8 mouse cellular contexts compared by ENCODE assay signal in genomic region chr3:52045221-52045641, GRCm38 (mm10). TPM values are rescaled to one million over a fixed set of nuclear protein-coding genes. Genes with fewer than 3 reads are reported as not detected.
DNase-seq lines count a peak whose midpoint lies in the region; ATAC-seq and TF ChIP-seq lines count a peak whose summit lies in the region.

No protein-coding gene starts in this region.

- no peak for ATAC-seq in lung, postnatal 0 days
- no peak for ATAC-seq in embryonic facial prominence, embryonic 12.5 days (ENCODE audit: insufficient number of reproducible peaks, insufficient read depth, low FRiP score, low TSS enrichment)
- ATAC-seq in hindbrain, embryonic 12.5 days (ENCODE audit: low FRiP score) = no peak
- ATAC-seq in liver, embryonic 11.5 days (replicated peaks; ENCODE audit: low FRiP score) = no peak
- ATAC-seq in stomach, postnatal 0 days (ENCODE audit: low FRiP score, low TSS enrichment) = no peak
- no peak for ATAC-seq in megakaryocyte, adult 5-6 weeks (ENCODE audit: poor library complexity, severe bottlenecking)

- no peak overlapping the region for H3K4me3 ChIP-seq in lung, postnatal 0 days (ENCODE audit: low read depth, low read length)
- H3K4me3 ChIP-seq in embryonic facial prominence, embryonic 12.5 days = peak overlapping the region; percentile 30; the same call in 1 of the 2 replicates
- H3K4me3 ChIP-seq in hindbrain, embryonic 12.5 days = peak overlapping the region; percentile 11; the same call in 1 of the 2 replicates
- no peak overlapping the region for H3K4me3 ChIP-seq in liver, embryonic 11.5 days (ENCODE audit: low read depth, low read length)
- H3K4me3 ChIP-seq in stomach, postnatal 0 days (ENCODE audit: low read depth, low read length) = no peak overlapping the region

- no peaks in the 10 kb centered on the region for H3K27me3 ChIP-seq in lung, postnatal 0 days (replicated peaks; ENCODE audit: insufficient read depth, low read length)
- no peaks in the 10 kb centered on the region for H3K27me3 ChIP-seq in embryonic facial prominence, embryonic 12.5 days
- H3K27me3 ChIP-seq in hindbrain, embryonic 12.5 days = no peaks in the 10 kb centered on the region
- H3K27me3 ChIP-seq in liver, embryonic 11.5 days (replicated peaks; ENCODE audit: control insufficient read depth, insufficient read depth, low read length) = no peaks in the 10 kb centered on the region
- H3K27me3 ChIP-seq in stomach, postnatal 0 days (ENCODE audit: control insufficient read depth, insufficient read depth, low read length) = no peaks in the 10 kb centered on the region

- no peak for TF ChIP-seq CTCF in lung, postnatal 0 days (IDR thresholded peaks at IDR 0.05)
- TF ChIP-seq CTCF in stomach, postnatal 0 days (IDR thresholded peaks at IDR 0.05; ENCODE audit: low read depth) = no peak

- TF ChIP-seq EP300 in lung, postnatal 0 days (IDR thresholded peaks at IDR 0.05) = no peak
- TF ChIP-seq EP300 in stomach, postnatal 0 days (optimal IDR thresholded peaks at IDR 0.05) = no peak

- no peaks in the 10 kb centered on the region for H3K36me3 ChIP-seq in lung, postnatal 0 days (ENCODE audit: insufficient read depth, low read length)
- H3K36me3 ChIP-seq in embryonic facial prominence, embryonic 12.5 days = no peaks in the 10 kb centered on the region
- no peaks in the 10 kb centered on the region for H3K36me3 ChIP-seq in hindbrain, embryonic 12.5 days
- no peaks in the 10 kb centered on the region for H3K36me3 ChIP-seq in liver, embryonic 11.5 days (ENCODE audit: control insufficient read depth, insufficient read depth, low read length)
- no peaks in the 10 kb centered on the region for H3K36me3 ChIP-seq in stomach, postnatal 0 days (ENCODE audit: control insufficient read depth, insufficient read depth, low read length)

- no peak overlapping the region for H3K9ac ChIP-seq in lung, postnatal 0 days (replicated peaks; ENCODE audit: low read depth)
- peak overlapping the region; percentile 55 for H3K9ac ChIP-seq in embryonic facial prominence, embryonic 12.5 days
- H3K9ac ChIP-seq in hindbrain, embryonic 12.5 days = peak overlapping the region; percentile 55; the same call in 1 of the 2 replicates
- no peak overlapping the region for H3K9ac ChIP-seq in liver, embryonic 11.5 days (ENCODE audit: low read depth, low read length)
- H3K9ac ChIP-seq in stomach, postnatal 0 days (ENCODE audit: low read length) = peak overlapping the region; percentile 41

- peak overlapping the region; percentile 38; the same call in 1 of the 2 replicates for H3K4me2 ChIP-seq in lung, postnatal 0 days (replicated peaks; ENCODE audit: low read depth, low read length)
- peak overlapping the region; percentile 49 for H3K4me2 ChIP-seq in embryonic facial prominence, embryonic 12.5 days (replicated peaks)
- peak overlapping the region; percentile 59 for H3K4me2 ChIP-seq in hindbrain, embryonic 12.5 days (replicated peaks)
- H3K4me2 ChIP-seq in liver, embryonic 11.5 days = peak overlapping the region; percentile 69
- H3K4me2 ChIP-seq in stomach, postnatal 0 days (replicated peaks; ENCODE audit: low read depth) = peak overlapping the region; percentile 62

- DNase-seq in lung, postnatal 0 days (ENCODE audit: low spot score) = no peak
- no peak for DNase-seq in lung, postnatal 36 days
- no peak for DNase-seq in liver, embryonic 11.5 days (ENCODE audit: low spot score)
- no peak for DNase-seq in stomach, postnatal 0 days (ENCODE audit: low spot score)
- DNase-seq in B cell, adult 2 months = no peak

- no peaks in the 10 kb centered on the region for H3K9me3 ChIP-seq in lung, postnatal 0 days (ENCODE audit: low read length)
- H3K9me3 ChIP-seq in embryonic facial prominence, embryonic 12.5 days = no peaks in the 10 kb centered on the region
- H3K9me3 ChIP-seq in hindbrain, embryonic 12.5 days (replicated peaks) = no peaks in the 10 kb centered on the region
- H3K9me3 ChIP-seq in liver, embryonic 11.5 days (ENCODE audit: control insufficient read depth, low read length) = no peaks in the 10 kb centered on the region
- no peaks in the 10 kb centered on the region for H3K9me3 ChIP-seq in stomach, postnatal 0 days (ENCODE audit: control insufficient read depth, low read length)

- peak overlapping the region; percentile 78 for H3K27ac ChIP-seq in lung, postnatal 0 days (ENCODE audit: low read length)
- peak overlapping the region; percentile 97 for H3K27ac ChIP-seq in embryonic facial prominence, embryonic 12.5 days
- H3K27ac ChIP-seq in hindbrain, embryonic 12.5 days = peak overlapping the region; percentile 91
- peak overlapping the region; percentile 86; the same call in 1 of the 2 replicates for H3K27ac ChIP-seq in liver, embryonic 11.5 days (ENCODE audit: low read depth, low read length)
- peak overlapping the region; percentile 92 for H3K27ac ChIP-seq in stomach, postnatal 0 days (replicated peaks)

- peaks cover 23% of the 10 kb centered on the region for H3K4me1 ChIP-seq in lung, postnatal 0 days (ENCODE audit: insufficient read depth, low read depth, low read length)
- H3K4me1 ChIP-seq in embryonic facial prominence, embryonic 12.5 days = peaks cover 38% of the 10 kb centered on the region
- peaks cover 51% of the 10 kb centered on the region for H3K4me1 ChIP-seq in hindbrain, embryonic 12.5 days
- H3K4me1 ChIP-seq in liver, embryonic 11.5 days (replicated peaks; ENCODE audit: control insufficient read depth, insufficient read depth, low read length) = peaks cover 35% of the 10 kb centered on the region
- H3K4me1 ChIP-seq in stomach, postnatal 0 days (replicated peaks; ENCODE audit: control insufficient read depth, insufficient read depth) = peaks cover 13% of the 10 kb centered on the region

- 25% methylated on average over 6 of the region's 6 CpGs for WGBS in lung, postnatal 0 days
- WGBS in embryonic facial prominence, embryonic 12.5 days = 7% methylated on average over 6 of the region's 6 CpGs
- 7% methylated on average over 6 of the region's 6 CpGs for WGBS in hindbrain, embryonic 12.5 days
- WGBS in liver, embryonic 11.5 days = 27% methylated on average over 6 of the region's 6 CpGs
- 33% methylated on average over 6 of the region's 6 CpGs for WGBS in stomach, postnatal 0 days

RNA-seq across cellular contexts. Expression of gene Maml3, which starts 59.6 kb away (rescaled TPM):
- 5.6 and 7.2 TPM in 2 replicates for polyA plus RNA-seq in lung, postnatal 0 days (2015; fragmentation: Nextera tagmentation; extraction: Ambion mirVana)
- polyA plus RNA-seq in embryonic facial prominence, embryonic 12.5 days (2016; fragmentation: Nextera tagmentation; extraction: Ambion mirVana) = 6.4 TPM in 2 replicates
- polyA plus RNA-seq in hindbrain, embryonic 12.5 days (2016; fragmentation: Nextera tagmentation; extraction: Ambion mirVana) = 8.3 and 8.9 TPM in 2 replicates
- 2.9 and 3.1 TPM in 2 replicates for polyA plus RNA-seq in liver, embryonic 11.5 days (2014; fragmentation: Nextera tagmentation; extraction: Ambion mirVana)
- polyA plus RNA-seq in stomach, postnatal 0 days (2015; fragmentation: Nextera tagmentation; extraction: Ambion mirVana) = 2.8 and 2.9 TPM in 2 replicates
- total RNA-seq in megakaryocyte, adult 5-6 weeks (2015) = 3.1 and 4.9 TPM in 2 replicates
- 4.3 and 4.6 TPM in 2 replicates for total RNA-seq in megakaryocyte, adult 5-6 weeks (2017)

Comparison
In these comparisons a context has a peak if more than half of its experiments do, and no peak if none do; other contexts are left out.
1. H3K4me3 ChIP-seq: peak in embryonic facial prominence, embryonic 12.5 days (single experiment) and hindbrain, embryonic 12.5 days (single experiment); none in lung, postnatal 0 days (single experiment), liver, embryonic 11.5 days (single experiment) and stomach, postnatal 0 days (single experiment).
2. H3K9ac ChIP-seq: peak in embryonic facial prominence, embryonic 12.5 days (single experiment), hindbrain, embryonic 12.5 days (single experiment) and stomach, postnatal 0 days (single experiment); none in lung, postnatal 0 days (single experiment) and liver, embryonic 11.5 days (single experiment).
3. Peak in every context shown above with its lines, with median percentiles within 50 percentile points of each other: H3K27ac ChIP-seq and H3K4me2 ChIP-seq.